Mouse (Mus musculus): ENCODE data around the gene Slc16a13.

DNA sequence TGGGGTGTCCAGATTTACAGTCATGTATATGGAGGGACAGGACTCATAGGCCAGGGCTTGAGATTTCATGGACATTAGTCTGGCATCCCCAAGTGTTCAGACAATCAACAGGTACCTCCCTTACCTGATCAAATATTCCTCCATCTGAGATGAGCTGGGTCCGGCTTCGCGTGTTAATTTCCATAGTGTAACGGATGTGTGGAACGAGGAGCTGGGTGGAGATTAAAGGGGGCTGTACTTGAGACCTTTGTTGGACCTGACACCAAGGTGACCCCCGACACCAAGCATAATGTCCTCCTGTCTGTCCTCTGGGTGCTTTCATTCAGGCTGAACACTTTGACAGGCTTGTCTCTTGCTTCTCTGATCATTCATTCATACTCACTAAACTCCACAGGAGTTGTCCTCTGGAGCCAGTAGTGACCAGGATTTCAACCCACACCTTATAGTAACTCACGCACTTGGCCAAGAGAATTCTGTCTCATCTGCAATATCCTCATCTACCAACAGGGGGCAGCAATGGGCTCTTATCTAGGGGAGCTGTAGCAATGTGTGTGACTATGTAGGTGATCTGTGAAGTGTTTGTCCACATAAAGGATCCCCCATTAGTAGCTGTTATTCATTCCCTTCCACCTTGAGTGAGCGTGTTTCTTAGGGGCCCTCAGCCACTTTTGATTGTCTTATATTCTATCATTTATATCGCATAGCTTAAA lies 26.4 kb upstream of the Slc16a13 start:
- no peak for TF ChIP-seq CTCF (IDR thresholded peaks at IDR 0.05; ENCODE audit: borderline replicate concordance, insufficient read depth, low read length)
- TF ChIP-seq POLR2A (IDR thresholded peaks at IDR 0.05; ENCODE audit: low read depth, low read length), result no peak

Measured in embryonic fibroblast, embryonic 13.5 days (primary cell).